Mouse (Mus musculus) embryonic facial prominence, embryonic 10.5 days (tissue): ENCODE measurements around the gene Ldlrad3. TPM values are rescaled to one million over a fixed set of nuclear protein-coding genes. Genes with fewer than 3 reads are reported as not detected.

Experiments used
- DNase-seq: peaks from one replicate; pipeline ENCODE4 v3.0.0-alpha.2; 2017; ENCODE audit warnings: low spot score
- H3K27ac ChIP-seq: fragments of 300-500 bp; sonication (generic); replicated peaks from 2 replicates; pipeline ENCODE4 v1.5.1; 2016; ENCODE audit warnings: mild to moderate bottlenecking
- H3K27me3 ChIP-seq: fragments of 300-500 bp; sonication (generic); replicated peaks from 2 replicates; pipeline ENCODE4 v1.6.1; 2016; ENCODE audit warnings: low read depth, mild to moderate bottlenecking; ENCODE audit not compliant: poor library complexity, severe bottlenecking
- H3K36me3 ChIP-seq: fragments of 300-500 bp; sonication (generic); replicated peaks from 2 replicates; pipeline ENCODE4 v1.6.1; 2016; ENCODE audit warnings: mild to moderate bottlenecking, moderate library complexity
- H3K4me1 ChIP-seq: fragments of 300-500 bp; sonication (generic); 2 replicates; pipeline ENCODE4 v1.6.1; 2016
- H3K4me3 ChIP-seq: fragments of 300-500 bp; sonication (generic); 2 replicates; pipeline ENCODE4 v1.5.1; 2016; ENCODE audit warnings: mild to moderate bottlenecking, moderate library complexity
- H3K9me3 ChIP-seq: fragments of 300-500 bp; sonication (generic); 2 replicates; pipeline ENCODE4 v1.6.1; 2016; ENCODE audit warnings: mild to moderate bottlenecking
- WGBS: fragments of 180-500 bp; shearing (Covaris S2); methylation state at CpG from one replicate; pipeline ENCODE4 v1.1.7; 2016; 5-methylcytosine and 5-hydroxymethylcytosine counted together
- polyA plus RNA-seq: library from polyadenylated mRNA; unstranded; fragments of >200 nt; fragmentation: Nextera tagmentation; extraction: Ambion mirVana; gene quantifications from 2 replicates; pipeline ENCODE4 v1.2.1, GENCODE M21; 2016

Gene Ldlrad3
- polyA plus RNA-seq, 1 experiment from 2014 or later: 56.5 TPM

- 89% methylated on average over 2 of the region's 2 CpGs for WGBS
- no peak for DNase-seq
- Histone ChIP-seq H3K4me3 (no peak overlapping the region), H3K36me3 (peaks cover 17% of the 10 kb centered on the region; the same call in 1 of the 2 replicates), H3K27me3 (no peaks in the 10 kb centered on the region), H3K4me1 (peaks cover 29% of the 10 kb centered on the region), H3K9me3 (no peaks in the 10 kb centered on the region), H3K27ac (no peak overlapping the region)
These were observed 4.7 kb downstream of the Ldlrad3 start for GRCm38 (mm10) chr2:102181459-102181858.

GRCm38 (mm10) chr2:102176434-102176772 lies 9.8 kb downstream of the Ldlrad3 start:
- Histone ChIP-seq H3K36me3 (peaks cover 34% of the 10 kb centered on the region), H3K27ac (no peak overlapping the region), H3K9me3 (no peaks in the 10 kb centered on the region), H3K4me3 (no peak overlapping the region), H3K4me1 (0 out of 2 replicates have a peak, but pooled peaks cover under 1% of the 10 kb centered on the region), H3K27me3 (no peaks in the 10 kb centered on the region)
- WGBS: 86% methylated on average over 5 of the region's 5 CpGs
- no peak for DNase-seq

- no peak for DNase-seq
These were observed 10.3 kb downstream of the Ldlrad3 start for GRCm38 (mm10) chr2:102175741-102176433.

GRCm38 (mm10) chr2:102172458-102172857 lies 13.7 kb downstream of the Ldlrad3 start:
- Histone ChIP-seq H3K4me1 (peaks cover under 1% of the 10 kb centered on the region; the same call in 1 of the 2 replicates), H3K9me3 (no peaks in the 10 kb centered on the region), H3K4me3 (no peak overlapping the region), H3K27me3 (no peaks in the 10 kb centered on the region), H3K36me3 (peaks cover 30% of the 10 kb centered on the region), H3K27ac (no peak overlapping the region)
- DNase-seq: no peak
- WGBS: 87% methylated on average over 4 of the region's 4 CpGs

More at GRCm38 (mm10) chr2:102175741-102176433, 10.3 kb downstream of the Ldlrad3 start:
- no peaks in the 10 kb centered on the region for H3K4me1 ChIP-seq
- H3K27me3 ChIP-seq: no peaks in the 10 kb centered on the region
- no peak overlapping the region for H3K4me3 ChIP-seq
- WGBS: 90% methylated on average over 15 of the region's 15 CpGs
- no peaks in the 10 kb centered on the region for H3K9me3 ChIP-seq
- peaks cover 32% of the 10 kb centered on the region for H3K36me3 ChIP-seq
- H3K27ac ChIP-seq: no peak overlapping the region

GRCm38 (mm10) chr2:102166550-102167325 lies 19.4 kb downstream of the Ldlrad3 start:
- 55% methylated on average over 15 of the region's 15 CpGs for WGBS
- H3K4me3 ChIP-seq: no peak overlapping the region
- peaks cover 28% of the 10 kb centered on the region for H3K4me1 ChIP-seq
- DNase-seq: peak; percentile 23
- H3K9me3 ChIP-seq: no peaks in the 10 kb centered on the region
- no peaks in the 10 kb centered on the region for H3K27me3 ChIP-seq
- peaks cover 20% of the 10 kb centered on the region for H3K36me3 ChIP-seq
- H3K27ac ChIP-seq: peak overlapping the region; percentile 27; the same call in 1 of the 2 replicates

GRCm38 (mm10) chr2:102163106-102163505 lies 23.1 kb downstream of the Ldlrad3 start:
- Histone ChIP-seq H3K27me3 (no peaks in the 10 kb centered on the region), H3K4me3 (no peak overlapping the region), H3K4me1 (peaks cover 29% of the 10 kb centered on the region), H3K36me3 (peaks cover 20% of the 10 kb centered on the region), H3K9me3 (no peaks in the 10 kb centered on the region), H3K27ac (no peak overlapping the region)
- WGBS: 93% methylated on average over 3 of the region's 3 CpGs
- no peak for DNase-seq

- Histone ChIP-seq H3K4me1 (peaks cover 46% of the 10 kb centered on the region), H3K27ac (no peak overlapping the region), H3K9me3 (no peaks in the 10 kb centered on the region), H3K4me3 (no peak overlapping the region), H3K27me3 (no peaks in the 10 kb centered on the region), H3K36me3 (peaks cover 20% of the 10 kb centered on the region)
- no peak for DNase-seq
- 89% methylated on average over 3 of the region's 3 CpGs for WGBS
These were observed 28.6 kb downstream of the Ldlrad3 start for GRCm38 (mm10) chr2:102157555-102157954.

- Histone ChIP-seq H3K27ac (no peak overlapping the region; the same call in 1 of the 2 replicates), H3K9me3 (no peaks in the 10 kb centered on the region), H3K36me3 (peaks cover 16% of the 10 kb centered on the region), H3K4me1 (peaks cover 51% of the 10 kb centered on the region), H3K4me3 (no peak overlapping the region), H3K27me3 (no peaks in the 10 kb centered on the region)
- 69% methylated on average over 9 of the region's 9 CpGs for WGBS
- DNase-seq: no peak
These were observed 29.2 kb downstream of the Ldlrad3 start for GRCm38 (mm10) chr2:102157010-102157409.

- no peaks in the 10 kb centered on the region for H3K27me3 ChIP-seq
- H3K27ac ChIP-seq: no peak overlapping the region; the same call in 1 of the 2 replicates
These were observed 29.7 kb downstream of the Ldlrad3 start for GRCm38 (mm10) chr2:102156460-102156859.

GRCm38 (mm10) chr2:102155306-102156015 lies 30.7 kb downstream of the Ldlrad3 start:
- Histone ChIP-seq H3K4me1 (peaks cover 63% of the 10 kb centered on the region), H3K27ac (no peak overlapping the region), H3K36me3 (peaks cover 5% of the 10 kb centered on the region), H3K9me3 (no peaks in the 10 kb centered on the region), H3K27me3 (no peaks in the 10 kb centered on the region), H3K4me3 (no peak overlapping the region)
- 72% methylated on average over 5 of the region's 5 CpGs for WGBS
- DNase-seq: no peak

More at GRCm38 (mm10) chr2:102156460-102156859, 29.7 kb downstream of the Ldlrad3 start:
- Histone ChIP-seq H3K9me3 (no peaks in the 10 kb centered on the region), H3K4me1 (peaks cover 57% of the 10 kb centered on the region), H3K36me3 (peaks cover 11% of the 10 kb centered on the region), H3K4me3 (no peak overlapping the region)
- 42% methylated on average over 9 of the region's 9 CpGs for WGBS
- DNase-seq: no peak

GRCm38 (mm10) chr2:102154771-102155211 lies 31.4 kb downstream of the Ldlrad3 start:
- H3K27me3 ChIP-seq: no peaks in the 10 kb centered on the region

GRCm38 (mm10) chr2:102154328-102154727 lies 31.9 kb downstream of the Ldlrad3 start:
- no peak for DNase-seq
- H3K9me3 ChIP-seq: no peaks in the 10 kb centered on the region
- no peaks in the 10 kb centered on the region for H3K27me3 ChIP-seq
- no peak overlapping the region for H3K27ac ChIP-seq
- 56% methylated on average over 4 of the region's 4 CpGs for WGBS
- peaks cover 5% of the 10 kb centered on the region for H3K36me3 ChIP-seq
- H3K4me3 ChIP-seq: no peak overlapping the region
- peaks cover 63% of the 10 kb centered on the region for H3K4me1 ChIP-seq

More at GRCm38 (mm10) chr2:102154771-102155211, 31.4 kb downstream of the Ldlrad3 start:
- Histone ChIP-seq H3K4me3 (no peak overlapping the region), H3K36me3 (peaks cover 5% of the 10 kb centered on the region), H3K4me1 (peaks cover 63% of the 10 kb centered on the region), H3K9me3 (no peaks in the 10 kb centered on the region), H3K27ac (no peak overlapping the region)
- DNase-seq: no peak
- WGBS: 67% methylated on average over 6 of the region's 6 CpGs
